Mouse (Mus musculus): ENCODE results near the gene Exoc3l2. TPM values are rescaled to one million over a fixed set of nuclear protein-coding genes. Genes with fewer than 3 reads are reported as not detected.

Gene Exoc3l2
- polyA plus RNA-seq, 1 experiment, result 5.1 TPM

- DNase-seq (ENCODE audit: low read depth), result no peak
Observed at GRCm38 (mm10) chr7:19456628-19457027, 6.5 kb upstream of the Exoc3l2 start.

DNA sequence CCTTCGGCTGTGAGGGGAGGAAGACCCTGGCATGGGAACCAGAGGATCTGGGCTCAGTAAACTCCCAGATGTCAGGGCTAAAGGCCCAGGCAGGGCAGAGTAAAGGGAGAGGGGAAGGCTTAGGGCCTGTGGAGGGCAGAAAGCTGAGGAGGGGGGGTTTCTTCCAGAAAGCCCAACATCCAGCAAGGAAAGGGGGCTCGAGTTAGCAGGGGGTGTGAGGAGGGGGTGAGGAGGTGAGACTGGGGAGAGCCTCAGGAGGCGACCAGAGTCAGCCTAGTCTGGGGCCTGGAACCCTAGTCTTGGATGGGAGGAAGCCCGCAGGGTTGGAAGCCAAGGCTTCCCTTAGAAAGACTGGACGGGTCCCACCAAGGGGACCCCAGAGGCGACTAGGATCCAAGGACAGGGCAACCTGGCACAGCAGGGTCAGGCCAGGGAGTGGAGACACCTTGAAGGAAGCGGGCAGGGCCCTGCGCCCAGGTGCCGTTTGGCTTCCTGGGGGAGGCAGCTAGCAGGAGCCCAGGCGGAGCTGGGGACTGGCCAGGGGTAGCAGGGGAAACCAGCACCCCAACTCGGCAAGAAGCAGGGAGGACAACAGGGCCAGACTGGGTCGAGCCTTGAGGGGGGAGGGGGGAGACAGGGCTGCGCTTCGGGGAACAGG is 5.6 kb upstream of the Exoc3l2 start:
- no peak for DNase-seq (ENCODE audit: low read depth)

DNA sequence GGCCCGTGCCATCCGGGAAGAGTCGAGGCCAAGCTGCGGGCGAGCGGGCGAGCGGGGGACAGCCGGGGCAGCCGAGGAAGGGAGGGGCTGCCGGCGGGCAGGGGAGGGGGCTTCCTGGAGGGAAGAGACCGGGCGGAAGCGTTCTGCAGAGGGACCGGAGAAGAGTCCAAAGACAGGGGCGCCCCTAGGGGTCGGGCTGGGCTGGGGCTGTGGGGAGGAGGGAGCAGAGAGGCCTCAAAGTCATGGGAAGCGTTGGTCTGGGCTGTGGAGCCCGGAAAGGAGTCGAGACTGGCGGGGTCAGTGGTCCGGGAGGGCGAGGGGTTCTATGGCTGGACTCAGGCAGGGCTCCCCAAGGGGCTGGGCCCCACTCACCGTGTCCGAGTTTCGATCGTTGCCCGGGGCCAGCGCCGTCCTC is 5.1 kb upstream of the Exoc3l2 start:
- no peak for DNase-seq (ENCODE audit: low read depth)

DNA sequence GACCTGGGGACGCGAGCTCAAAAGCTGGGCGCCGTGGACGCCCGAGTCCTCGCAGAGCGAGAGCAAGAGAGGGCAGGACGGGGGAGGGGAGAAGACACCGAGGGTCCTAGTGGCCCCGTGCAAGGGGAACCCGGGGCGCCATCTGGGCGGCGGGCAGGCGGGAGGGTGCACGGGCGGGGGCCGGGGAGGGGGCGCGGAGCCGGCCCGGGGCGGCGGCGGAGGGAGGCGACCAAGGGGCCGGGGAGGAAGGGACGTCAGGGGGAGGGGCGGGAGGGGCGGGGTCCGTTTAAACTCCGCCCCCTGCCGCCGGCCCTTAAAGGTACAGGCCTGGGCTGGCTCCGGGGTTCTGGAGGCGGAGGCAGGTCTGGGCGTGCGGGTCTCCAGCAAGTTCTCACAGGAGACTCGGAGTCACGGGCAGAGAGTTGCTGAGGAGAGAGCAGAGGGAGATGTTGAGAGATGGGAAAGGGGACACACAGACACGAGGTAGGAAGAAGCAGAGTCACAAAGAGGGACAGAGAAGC is 4.5 kb upstream of the Exoc3l2 start, which contains the start of gene Mark4:
TSS of gene Mark4 (minus strand) at position 231 of the 521 bp plus-strand sequence.
- no peak for DNase-seq (ENCODE audit: low read depth)

DNA sequence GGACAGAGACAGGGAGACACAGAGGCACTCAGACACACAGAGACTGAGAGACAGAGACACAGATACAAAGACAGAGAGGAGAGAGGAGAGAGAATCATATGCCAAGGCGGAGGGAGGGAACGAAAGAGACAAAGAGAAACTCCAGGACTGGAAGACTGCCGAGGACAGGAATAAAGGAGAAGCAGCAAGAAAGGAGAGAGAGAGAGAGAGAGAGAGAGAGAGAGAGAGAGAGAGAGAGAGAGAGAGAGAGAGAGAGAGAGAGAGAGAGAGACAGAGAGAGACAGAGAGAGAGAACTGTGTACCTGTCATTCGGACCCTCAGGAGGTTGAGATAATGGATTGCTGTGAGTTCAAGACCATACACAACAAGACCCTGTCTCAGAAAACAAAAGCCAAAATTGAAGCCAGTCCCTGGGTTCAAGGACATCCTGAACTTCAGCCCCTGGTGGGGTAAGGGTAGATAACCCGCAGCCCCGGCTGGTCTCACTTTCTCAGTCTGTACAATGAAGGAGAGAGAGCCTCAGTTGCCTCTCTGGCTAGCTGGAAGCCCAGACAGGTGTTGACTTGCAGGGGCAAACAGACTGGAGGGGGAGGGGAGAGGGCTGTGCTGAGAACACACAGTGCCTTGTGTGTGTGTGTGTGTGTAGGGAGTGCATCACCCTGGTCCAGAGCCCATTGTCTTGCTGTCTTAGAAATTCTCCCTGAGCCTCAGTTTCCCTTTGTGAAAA is 3.8 kb upstream of the Exoc3l2 start:
- DNase-seq (ENCODE audit: low read depth), result no peak

GRCm38 (mm10) chr7:19460500-19460899 is 2.6 kb upstream of the Exoc3l2 start:
- no peak for DNase-seq (ENCODE audit: low read depth)

GRCm38 (mm10) chr7:19461488-19461887 is 1.6 kb upstream of the Exoc3l2 start:
- no peak for DNase-seq (ENCODE audit: low read depth)

DNA sequence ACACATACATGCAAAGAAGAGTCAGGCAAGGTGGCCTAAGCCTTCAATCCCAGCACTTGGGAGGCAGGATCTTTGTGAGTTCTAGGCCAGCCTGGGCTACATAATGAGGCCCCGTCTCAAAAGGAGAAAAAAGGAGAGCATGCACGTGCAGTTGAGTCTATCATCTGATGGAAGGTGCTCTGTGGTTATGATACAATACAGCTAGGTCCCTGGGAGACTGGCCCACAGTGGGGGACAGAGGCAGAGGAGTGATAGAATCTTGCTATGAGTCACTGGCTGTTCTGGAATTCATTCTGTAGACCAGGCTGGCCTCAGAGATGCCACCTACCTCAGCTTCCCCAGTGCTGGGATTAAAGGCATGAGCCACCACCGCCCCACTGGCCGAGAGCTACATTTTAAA is 688 bp upstream of the Exoc3l2 start:
- no peak for DNase-seq (ENCODE audit: low read depth)

- DNase-seq (ENCODE audit: low read depth), result no peak
Observed at GRCm38 (mm10) chr7:19464367-19465307, 1.5 kb downstream of the Exoc3l2 start.

GRCm38 (mm10) chr7:19466602-19467145 is 3.5 kb downstream of the Exoc3l2 start:
- no peak for DNase-seq (ENCODE audit: low read depth)

- no peak for DNase-seq (ENCODE audit: low read depth)
Observed at GRCm38 (mm10) chr7:19467638-19468037, 4.5 kb downstream of the Exoc3l2 start.

- DNase-seq (ENCODE audit: low read depth), result no peak
Observed at GRCm38 (mm10) chr7:19468279-19468678, 5.1 kb downstream of the Exoc3l2 start.

- no peak for DNase-seq (ENCODE audit: low read depth)
Observed at GRCm38 (mm10) chr7:19469404-19469803, 6.3 kb downstream of the Exoc3l2 start.

GRCm38 (mm10) chr7:19470308-19470707 is 7.2 kb downstream of the Exoc3l2 start:
- DNase-seq (ENCODE audit: low read depth), result no peak

DNA sequence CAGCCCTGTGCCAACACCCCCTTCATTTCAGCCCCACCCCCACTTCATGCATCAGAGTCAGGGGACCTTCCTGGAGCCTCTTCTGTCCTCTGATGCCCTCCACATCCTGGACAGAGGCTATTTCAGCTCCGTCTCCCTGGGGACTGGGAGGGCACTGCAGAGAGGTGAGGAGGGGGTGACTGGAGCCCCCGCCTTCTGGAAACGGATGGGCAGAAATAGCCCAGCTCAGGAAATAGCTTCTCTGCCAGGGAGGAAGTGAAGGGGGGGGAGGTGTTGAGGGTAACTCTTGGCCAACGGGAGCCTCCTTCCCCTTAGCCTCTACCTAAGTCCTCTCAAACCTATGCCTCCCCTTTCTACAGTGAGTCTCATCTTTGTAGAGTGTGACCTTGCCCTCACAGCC is 9.3 kb downstream of the Exoc3l2 start:
- no peak for DNase-seq (ENCODE audit: low read depth)

DNA sequence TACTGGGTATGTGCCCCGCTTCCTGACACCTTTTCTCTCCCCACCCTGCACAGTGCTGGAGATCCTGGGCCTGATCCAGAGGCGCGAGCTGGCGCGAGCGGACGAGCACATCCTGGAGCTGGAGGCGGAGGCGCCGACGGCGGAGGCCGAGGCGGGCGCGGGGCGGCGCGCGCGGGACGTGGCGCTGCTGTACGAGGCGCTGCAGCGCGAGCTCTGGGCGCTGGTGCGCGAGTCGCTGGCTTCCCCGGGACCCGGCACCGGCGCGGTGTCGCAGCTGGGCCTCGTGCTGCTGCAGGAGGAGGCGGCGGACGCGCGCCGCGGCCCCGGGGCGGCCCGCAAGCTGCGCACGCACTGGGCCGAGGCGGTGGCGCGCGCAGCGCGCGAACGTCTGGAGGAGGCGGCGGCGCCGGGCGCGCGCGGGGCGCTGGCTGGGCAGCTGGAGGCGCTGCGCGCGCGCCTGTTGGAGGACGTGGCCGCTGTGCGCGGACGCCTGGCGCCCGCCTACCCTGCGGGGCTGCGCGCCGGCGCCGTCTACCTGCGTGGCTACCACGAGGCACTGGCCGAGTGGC is 10.8 kb downstream of the Exoc3l2 start:
- no peak for DNase-seq (ENCODE audit: low read depth)

DNA sequence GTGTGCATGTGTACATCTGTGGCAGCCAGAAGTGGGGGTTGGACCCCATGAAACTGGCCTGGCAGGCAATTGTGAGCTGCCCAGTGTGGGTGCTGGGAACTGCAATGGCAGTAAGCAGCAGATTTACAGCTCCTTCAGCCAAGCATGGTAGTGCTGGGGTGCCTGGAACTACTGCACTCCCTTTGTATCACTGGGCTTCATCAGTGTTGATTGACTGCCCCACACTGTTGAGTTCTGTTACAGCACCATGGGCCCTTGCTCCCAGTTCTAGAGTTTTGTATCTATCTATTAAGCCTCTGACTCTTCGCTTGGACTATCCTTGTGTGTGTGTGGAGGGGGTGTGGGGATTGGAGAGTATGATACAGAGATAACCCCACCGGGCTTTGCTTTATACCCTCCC is 14.0 kb downstream of the Exoc3l2 start:
- no peak for DNase-seq (ENCODE audit: low read depth)

DNA sequence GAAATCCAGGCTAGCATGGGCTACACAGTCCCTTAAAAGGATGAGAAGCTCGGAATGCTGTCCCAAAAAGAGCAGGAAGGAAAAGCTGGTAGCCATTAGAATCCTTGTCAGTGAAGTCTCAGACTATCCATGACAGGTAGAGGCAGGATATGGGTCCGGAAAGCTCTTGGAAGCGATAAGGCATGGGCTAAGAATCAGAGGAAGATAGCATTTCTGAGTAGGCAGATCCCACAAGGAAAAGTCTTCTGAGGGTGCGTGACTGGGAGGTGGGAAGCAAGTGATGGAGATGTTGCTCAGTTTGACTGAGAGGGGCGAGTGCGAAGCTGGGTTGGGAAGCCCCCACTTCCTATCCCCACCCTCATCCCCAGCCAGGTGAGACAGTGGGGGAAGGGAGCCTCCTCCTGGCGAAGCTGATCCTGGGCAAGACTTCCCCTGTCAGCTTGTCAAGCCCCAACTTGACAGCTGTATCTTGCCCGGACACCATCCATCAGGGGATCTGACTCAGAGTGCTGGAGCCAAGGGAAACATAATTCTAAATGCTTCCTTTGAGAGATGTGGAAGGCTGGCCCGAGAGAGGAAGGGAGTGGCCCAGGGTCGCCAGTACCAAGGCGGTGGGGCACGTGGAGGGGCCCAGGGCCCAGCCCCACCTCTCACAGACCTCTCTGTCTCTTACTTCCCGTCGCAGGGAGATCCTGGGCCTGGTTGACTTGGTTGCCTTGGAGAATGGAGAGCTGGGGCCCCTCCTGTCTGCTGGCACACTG is 14.7 kb downstream of the Exoc3l2 start:
- no peak for DNase-seq (ENCODE audit: low read depth)

DNA sequence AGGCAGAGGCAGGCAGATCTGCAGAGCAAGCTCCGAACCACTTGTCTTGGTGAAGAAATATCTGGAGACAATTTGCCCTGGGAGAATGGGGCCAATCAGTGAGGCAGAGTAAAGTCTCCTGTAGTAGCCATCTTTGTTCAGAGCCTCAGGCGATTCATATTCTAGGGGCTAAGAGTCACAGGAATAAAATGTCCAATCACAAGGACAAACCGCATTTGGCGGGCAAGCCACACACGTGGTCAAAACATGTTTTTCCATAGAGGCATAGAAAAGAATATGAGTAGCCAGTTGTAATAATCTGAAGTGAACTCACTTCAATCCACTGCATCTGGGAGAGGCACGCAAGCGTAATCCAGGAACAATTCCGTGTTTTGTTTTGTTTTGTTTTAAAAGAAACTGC is 20.1 kb downstream of the Exoc3l2 start:
- no peak for DNase-seq (ENCODE audit: low read depth)

GRCm38 (mm10) chr7:19485488-19485887 is 22.4 kb downstream of the Exoc3l2 start:
- DNase-seq (ENCODE audit: low read depth), result no peak

GRCm38 (mm10) chr7:19486549-19486948 is 23.4 kb downstream of the Exoc3l2 start:
- no peak for DNase-seq (ENCODE audit: low read depth)
